Mouse (Mus musculus): ENCODE measurements around the gene Crym. TPM values are rescaled to one million over a fixed set of nuclear protein-coding genes. Genes with fewer than 3 reads are reported as not detected.
A peak's percentile ranks its signal among the peaks of the same experiment; 100 is the strongest.

Gene Crym
- polyA plus RNA-seq (2015; fragmentation: Nextera tagmentation; extraction: Ambion mirVana), result 0.51 and 0.68 TPM in 2 replicates

- no peak within 1 kb of the TSS for H3K9ac ChIP-seq
- no peak within 1 kb of the TSS for H3K4me3 ChIP-seq (replicated peaks)
- no peak for ATAC-seq (ENCODE audit: insufficient read depth)
- peak within 1 kb of the TSS; percentile 39 for H3K4me2 ChIP-seq
- H3K9me3 ChIP-seq (replicated peaks), result no peaks in the 10 kb centered on the region
- peaks cover 16% of the 10 kb centered on the region for H3K27me3 ChIP-seq
- 4% methylated on average over 26 of the region's 26 CpGs for WGBS (ENCODE audit: insufficient replicate concordance)
- no peaks in the 10 kb centered on the region for H3K36me3 ChIP-seq (replicated peaks)
- no peaks in the 10 kb centered on the region for H3K4me1 ChIP-seq (replicated peaks)
- no peak within 1 kb of the TSS for H3K27ac ChIP-seq (replicated peaks)
Measured at GRCm38 (mm10) chr7:120201771-120202170, at the start of gene Crym. TSS of gene Crym (minus strand) at chr7:120202111.

GRCm38 (mm10) chr7:120241092-120241491 lies 39.2 kb upstream of the Crym start:
- no peak for ATAC-seq (ENCODE audit: insufficient read depth)
- Histone ChIP-seq H3K27ac (replicated peaks) (no peak overlapping the region), H3K27me3 (no peaks in the 10 kb centered on the region), H3K4me3 (replicated peaks) (no peak overlapping the region), H3K9me3 (replicated peaks) (no peaks in the 10 kb centered on the region), H3K9ac (no peak overlapping the region), H3K4me1 (replicated peaks) (no peaks in the 10 kb centered on the region), H3K4me2 (no peak overlapping the region), H3K36me3 (replicated peaks) (no peaks in the 10 kb centered on the region)

- no peak overlapping the region for H3K9ac ChIP-seq
Measured at GRCm38 (mm10) chr7:120228541-120228940, 26.6 kb upstream of the Crym start.

GRCm38 (mm10) chr7:120205989-120206388 lies 4.1 kb upstream of the Crym start:
- Histone ChIP-seq H3K4me3 (replicated peaks) (no peak overlapping the region), H3K36me3 (replicated peaks) (no peaks in the 10 kb centered on the region), H3K4me2 (no peak overlapping the region), H3K27me3 (peaks cover 11% of the 10 kb centered on the region), H3K9me3 (replicated peaks) (no peaks in the 10 kb centered on the region), H3K4me1 (replicated peaks) (no peaks in the 10 kb centered on the region), H3K9ac (no peak overlapping the region), H3K27ac (replicated peaks) (no peak overlapping the region)
- 27% methylated on average over 9 of the region's 9 CpGs for WGBS (ENCODE audit: insufficient replicate concordance)
- ATAC-seq (ENCODE audit: insufficient read depth), result no peak

More at GRCm38 (mm10) chr7:120228541-120228940, 26.6 kb upstream of the Crym start:
- Histone ChIP-seq H3K4me1 (replicated peaks) (no peaks in the 10 kb centered on the region), H3K4me2 (no peak overlapping the region), H3K36me3 (replicated peaks) (no peaks in the 10 kb centered on the region), H3K27ac (replicated peaks) (no peak overlapping the region), H3K9me3 (replicated peaks) (no peaks in the 10 kb centered on the region), H3K4me3 (replicated peaks) (no peak overlapping the region), H3K27me3 (no peaks in the 10 kb centered on the region)
- ATAC-seq (ENCODE audit: insufficient read depth), result no peak

- peaks cover 16% of the 10 kb centered on the region for H3K27me3 ChIP-seq
- no peak within 1 kb of the TSS for H3K27ac ChIP-seq (replicated peaks)
- WGBS (ENCODE audit: insufficient replicate concordance), result 5% methylated on average over 26 of the region's 26 CpGs
- H3K4me3 ChIP-seq (replicated peaks), result no peak within 1 kb of the TSS
- ATAC-seq (ENCODE audit: insufficient read depth), result no peak
- H3K9ac ChIP-seq, result no peak within 1 kb of the TSS
- no peaks in the 10 kb centered on the region for H3K36me3 ChIP-seq (replicated peaks)
- no peaks in the 10 kb centered on the region for H3K4me1 ChIP-seq (replicated peaks)
- no peak within 1 kb of the TSS for H3K4me2 ChIP-seq
- no peaks in the 10 kb centered on the region for H3K9me3 ChIP-seq (replicated peaks)
Measured at GRCm38 (mm10) chr7:120203789-120204188, 1.9 kb upstream of the Crym start, which contains the start of gene Abca14. TSS of gene Abca14 (plus strand) at chr7:120203961.

GRCm38 (mm10) chr7:120201231-120201744 lies 623 bp downstream of the Crym start:
- Histone ChIP-seq H3K4me3 (replicated peaks) (no peak overlapping the region), H3K9me3 (replicated peaks) (no peaks in the 10 kb centered on the region), H3K36me3 (replicated peaks) (no peaks in the 10 kb centered on the region), H3K27ac (replicated peaks) (no peak overlapping the region), H3K4me1 (replicated peaks) (no peaks in the 10 kb centered on the region), H3K4me2 (peak overlapping the region; percentile 39), H3K9ac (no peak overlapping the region), H3K27me3 (peaks cover 16% of the 10 kb centered on the region)
- WGBS (ENCODE audit: insufficient replicate concordance), result 4% methylated on average over 14 of the region's 14 CpGs
- ATAC-seq (ENCODE audit: insufficient read depth), result no peak

GRCm38 (mm10) chr7:120195207-120195606 lies 6.7 kb downstream of the Crym start:
- Histone ChIP-seq H3K9me3 (replicated peaks) (no peaks in the 10 kb centered on the region), H3K27ac (replicated peaks) (no peak overlapping the region)

GRCm38 (mm10) chr7:120192816-120193215 lies 9.1 kb downstream of the Crym start:
- Histone ChIP-seq H3K9ac (no peak overlapping the region), H3K4me2 (no peak overlapping the region), H3K27me3 (no peaks in the 10 kb centered on the region), H3K27ac (replicated peaks) (no peak overlapping the region), H3K4me1 (replicated peaks) (no peaks in the 10 kb centered on the region), H3K4me3 (replicated peaks) (no peak overlapping the region), H3K9me3 (replicated peaks) (no peaks in the 10 kb centered on the region), H3K36me3 (replicated peaks) (no peaks in the 10 kb centered on the region)
- WGBS (ENCODE audit: insufficient replicate concordance), result 67% methylated on average over 6 of the region's 6 CpGs
- ATAC-seq (ENCODE audit: insufficient read depth), result no peak

More at GRCm38 (mm10) chr7:120195207-120195606, 6.7 kb downstream of the Crym start:
- Histone ChIP-seq H3K4me3 (replicated peaks) (no peak overlapping the region), H3K27me3 (no peaks in the 10 kb centered on the region), H3K4me1 (replicated peaks) (no peaks in the 10 kb centered on the region), H3K4me2 (no peak overlapping the region), H3K9ac (no peak overlapping the region), H3K36me3 (replicated peaks) (no peaks in the 10 kb centered on the region)
- 69% methylated on average over 4 of the region's 4 CpGs for WGBS (ENCODE audit: insufficient replicate concordance)
- ATAC-seq (ENCODE audit: insufficient read depth), result no peak

GRCm38 (mm10) chr7:120192207-120192606 lies 9.7 kb downstream of the Crym start:
- H3K4me3 ChIP-seq (replicated peaks), result no peak overlapping the region
- H3K27me3 ChIP-seq, result no peaks in the 10 kb centered on the region
- H3K9me3 ChIP-seq (replicated peaks), result no peaks in the 10 kb centered on the region
- no peak overlapping the region for H3K9ac ChIP-seq
- no peaks in the 10 kb centered on the region for H3K36me3 ChIP-seq (replicated peaks)
- no peak overlapping the region for H3K27ac ChIP-seq (replicated peaks)
- no peak for ATAC-seq (ENCODE audit: insufficient read depth)
- no peaks in the 10 kb centered on the region for H3K4me1 ChIP-seq (replicated peaks)
- H3K4me2 ChIP-seq, result no peak overlapping the region
- 53% methylated on average over 3 of the region's 3 CpGs for WGBS (ENCODE audit: insufficient replicate concordance)

- peak; percentile 35 for ATAC-seq (ENCODE audit: insufficient read depth)
- no peaks in the 10 kb centered on the region for H3K36me3 ChIP-seq (replicated peaks)
- no peaks in the 10 kb centered on the region for H3K27me3 ChIP-seq
- WGBS (ENCODE audit: insufficient replicate concordance), result 52% methylated on average over 8 of the region's 8 CpGs
- no peak overlapping the region for H3K4me2 ChIP-seq
- peak overlapping the region; percentile 57; the same call in 1 of the 2 replicates for H3K27ac ChIP-seq (replicated peaks)
- no peaks in the 10 kb centered on the region for H3K4me1 ChIP-seq (replicated peaks)
- no peak overlapping the region for H3K4me3 ChIP-seq (replicated peaks)
- no peak overlapping the region for H3K9ac ChIP-seq
- no peaks in the 10 kb centered on the region for H3K9me3 ChIP-seq (replicated peaks)
Measured at GRCm38 (mm10) chr7:120190150-120190665, 11.7 kb downstream of the Crym start.

- H3K27ac ChIP-seq (replicated peaks), result peak overlapping the region; percentile 57; the same call in 1 of the 2 replicates
- H3K4me1 ChIP-seq (replicated peaks), result no peaks in the 10 kb centered on the region
- H3K27me3 ChIP-seq, result no peaks in the 10 kb centered on the region
Measured at GRCm38 (mm10) chr7:120189369-120190149, 12.4 kb downstream of the Crym start.

More at GRCm38 (mm10) chr7:120189369-120190149, 12.4 kb downstream of the Crym start:
- WGBS (ENCODE audit: insufficient replicate concordance), result 55% methylated on average over 8 of the region's 8 CpGs
- Histone ChIP-seq H3K4me3 (replicated peaks) (no peak overlapping the region), H3K4me2 (no peak overlapping the region), H3K9ac (no peak overlapping the region), H3K9me3 (replicated peaks) (no peaks in the 10 kb centered on the region), H3K36me3 (replicated peaks) (no peaks in the 10 kb centered on the region)
- peak; percentile 79 for ATAC-seq (ENCODE audit: insufficient read depth)

All from liver, embryonic 15.5 days (tissue).